Comparison of ENCODE assay signal across 8 mouse cellular contexts in genomic region chr15:100494647-100495046, GRCm38 (mm10). TPM values are rescaled to one million over a fixed set of nuclear protein-coding genes. Genes with fewer than 3 reads are reported as not detected.
DNase-seq lines count a peak whose midpoint lies in the region; ATAC-seq and TF ChIP-seq lines count a peak whose summit lies in the region.

No protein-coding gene starts in this region.

- DNase-seq in frontal cortex, postnatal 14 days (ENCODE audit: low spot score in 2 of 2), result peak; percentile 37 to 46
- no peak for DNase-seq in frontal cortex, postnatal 25 days (ENCODE audit: low spot score in 2 of 2)
- DNase-seq in 3T3-L1 (ENCODE audit: low read depth, low spot score), result peak; percentile 60
- peak; percentile 74 for DNase-seq in brain, adult 2 months (ENCODE audit: low read depth, low spot score)
- DNase-seq in heart, postnatal 0 days (ENCODE audit: low spot score), result peak; percentile 36
- DNase-seq in liver, embryonic 11.5 days (ENCODE audit: low spot score), result no peak
- peak; percentile 70 to 77 for DNase-seq in right cerebral cortex, postnatal 10 days (ENCODE audit: low spot score in 2 of 2)
- no peak for DNase-seq in spleen, postnatal 14 days (ENCODE audit: low spot score in 2 of 2)

- peak overlapping the region; percentile 75 for H3K4me3 ChIP-seq in heart, postnatal 0 days (ENCODE audit: low read depth, low read length)
- H3K4me3 ChIP-seq in liver, embryonic 11.5 days (ENCODE audit: low read depth, low read length), result peak overlapping the region; percentile 76

- H3K27ac ChIP-seq in heart, postnatal 0 days (ENCODE audit: low read depth), result peak overlapping the region; percentile 79
- peak overlapping the region; percentile 77 for H3K27ac ChIP-seq in liver, embryonic 11.5 days (ENCODE audit: low read depth, low read length)

- peak overlapping the region; percentile 73 for H3K9ac ChIP-seq in heart, postnatal 0 days (replicated peaks; ENCODE audit: low read depth, low read length)
- peak overlapping the region; percentile 85 for H3K9ac ChIP-seq in liver, embryonic 11.5 days (ENCODE audit: low read depth, low read length)

- TF ChIP-seq EP300 in heart, postnatal 0 days (IDR thresholded peaks at IDR 0.05; ENCODE audit: low read depth), result no peak

- peak; percentile 66 for ATAC-seq in heart, postnatal 0 days (ENCODE audit: insufficient read depth, low read depth)
- peak; percentile 66 for ATAC-seq in liver, embryonic 11.5 days (replicated peaks; ENCODE audit: low FRiP score)

- TF ChIP-seq CTCF in heart, postnatal 0 days (IDR thresholded peaks at IDR 0.05; ENCODE audit: low read depth), result no peak

- H3K4me2 ChIP-seq in heart, postnatal 0 days (ENCODE audit: low read depth, low read length), result peak overlapping the region; percentile 92
- peak overlapping the region; percentile 99 for H3K4me2 ChIP-seq in liver, embryonic 11.5 days

- 1% methylated on average over 29 of the region's 29 CpGs for WGBS in heart, postnatal 0 days
- WGBS in liver, embryonic 11.5 days, result under 1% methylated on average over 29 of the region's 29 CpGs

- H3K36me3 ChIP-seq in heart, postnatal 0 days (replicated peaks; ENCODE audit: control insufficient read depth, insufficient read depth, low read length), result no peaks in the 10 kb centered on the region
- 0 out of 2 replicates have a peak, but pooled peaks cover 2% of the 10 kb centered on the region for H3K36me3 ChIP-seq in liver, embryonic 11.5 days (ENCODE audit: control insufficient read depth, insufficient read depth, low read length)

- H3K4me1 ChIP-seq in heart, postnatal 0 days (ENCODE audit: control insufficient read depth, insufficient read depth), result peaks cover 25% of the 10 kb centered on the region; the same call in 1 of the 2 replicates
- peaks cover 18% of the 10 kb centered on the region for H3K4me1 ChIP-seq in liver, embryonic 11.5 days (replicated peaks; ENCODE audit: control insufficient read depth, insufficient read depth, low read length)

- H3K27me3 ChIP-seq in heart, postnatal 0 days (ENCODE audit: control insufficient read depth, insufficient read depth, low read length), result no peaks in the 10 kb centered on the region
- H3K27me3 ChIP-seq in liver, embryonic 11.5 days (replicated peaks; ENCODE audit: control insufficient read depth, insufficient read depth, low read length), result no peaks in the 10 kb centered on the region

- H3K9me3 ChIP-seq in heart, postnatal 0 days (replicated peaks; ENCODE audit: control insufficient read depth, low read length), result no peaks in the 10 kb centered on the region
- no peaks in the 10 kb centered on the region for H3K9me3 ChIP-seq in liver, embryonic 11.5 days (ENCODE audit: control insufficient read depth, low read length)

RNA-seq across cellular contexts. Expression of gene Csrnp2, which starts 0.6 kb away (rescaled TPM):
- total RNA-seq in heart, postnatal 0 days (2014; rRNA removed; ENCODE audit: low replicate concordance), result 5.1 and 6.0 TPM in 2 replicates
- 4.6 and 5.0 TPM in 2 replicates for polyA plus RNA-seq in heart, postnatal 0 days (2015; fragmentation: Nextera tagmentation; extraction: Ambion mirVana)
- 6.5 and 7.5 TPM in 2 replicates for polyA plus RNA-seq in liver, embryonic 11.5 days (2014; fragmentation: Nextera tagmentation; extraction: Ambion mirVana)

RNA-seq across cellular contexts. Expression of gene Letmd1, which starts 25.8 kb away (rescaled TPM):
- total RNA-seq in heart, postnatal 0 days (2014; rRNA removed; ENCODE audit: low replicate concordance), result 18.5 and 25.5 TPM in 2 replicates
- 7.5 and 7.6 TPM in 2 replicates for polyA plus RNA-seq in heart, postnatal 0 days (2015; fragmentation: Nextera tagmentation; extraction: Ambion mirVana)
- polyA plus RNA-seq in liver, embryonic 11.5 days (2014; fragmentation: Nextera tagmentation; extraction: Ambion mirVana), result 34.2 and 36.0 TPM in 2 replicates

RNA-seq across cellular contexts. Expression of gene Tfcp2, which starts 57.2 kb away (rescaled TPM):
- 9.9 and 11.0 TPM in 2 replicates for total RNA-seq in heart, postnatal 0 days (2014; rRNA removed; ENCODE audit: low replicate concordance)
- polyA plus RNA-seq in heart, postnatal 0 days (2015; fragmentation: Nextera tagmentation; extraction: Ambion mirVana), result 11.2 and 13.9 TPM in 2 replicates
- 12.8 and 13.0 TPM in 2 replicates for polyA plus RNA-seq in liver, embryonic 11.5 days (2014; fragmentation: Nextera tagmentation; extraction: Ambion mirVana)

Comparison
In these comparisons a context has a peak if more than half of its experiments do, and no peak if none do; other contexts are left out.
1. DNase-seq: peak in frontal cortex, postnatal 14 days (2 of 2), 3T3-L1 (single experiment), brain, adult 2 months (single experiment), heart, postnatal 0 days (single experiment) and right cerebral cortex, postnatal 10 days (2 of 2); none in frontal cortex, postnatal 25 days (0 of 2), liver, embryonic 11.5 days (single experiment) and spleen, postnatal 14 days (0 of 2).